Mouse (Mus musculus): ENCODE data around the gene Cnga1.

The Cnga1 gene

DNA sequence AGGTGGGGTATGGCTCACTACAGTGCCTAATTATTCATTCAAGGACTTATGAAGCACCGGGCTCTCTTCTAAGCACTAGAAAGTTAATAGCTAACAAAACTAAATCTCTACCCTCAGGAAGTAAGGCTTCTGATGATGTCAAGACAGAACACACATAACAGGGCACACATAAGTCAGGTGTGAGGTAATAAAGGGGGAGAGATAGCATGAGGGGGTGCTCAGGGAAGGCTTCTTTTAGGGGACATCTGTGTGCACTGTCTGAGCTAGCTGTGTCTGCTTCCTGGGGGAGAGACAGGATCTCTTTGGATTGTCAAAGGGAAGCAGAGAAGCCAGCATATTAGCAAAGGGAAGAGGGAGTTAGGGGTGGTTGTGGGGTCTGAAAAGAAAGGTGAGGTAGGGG is at the start of gene Cnga1:
TSS of gene Cnga1 (minus strand) at position 101 of the 400 bp plus-strand sequence.
- DNase-seq, result no peak

DNA sequence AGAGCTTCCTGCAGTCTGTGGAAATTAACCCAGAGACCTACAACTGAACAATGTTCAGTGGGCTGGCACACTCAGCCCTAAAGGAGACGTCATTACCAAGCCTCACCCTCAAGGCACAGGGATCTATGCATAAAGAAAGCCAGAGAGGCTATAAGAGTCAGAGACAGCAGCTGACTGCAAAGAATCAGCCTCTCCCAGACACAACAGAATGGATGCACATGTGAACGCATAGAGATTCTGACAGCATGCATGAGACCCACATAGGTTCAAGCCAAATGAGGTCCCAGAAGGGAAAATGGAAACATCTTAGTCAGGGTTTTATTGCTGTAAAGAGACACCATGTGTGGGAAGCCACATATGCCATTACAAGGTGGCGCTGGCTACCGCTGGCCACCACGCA is 46.4 kb upstream of the Cnga1 start:
- no peak for DNase-seq

GRCm38 (mm10) chr5:72689556-72689955 is 45.5 kb upstream of the Cnga1 start:
- no peak for DNase-seq

DNA sequence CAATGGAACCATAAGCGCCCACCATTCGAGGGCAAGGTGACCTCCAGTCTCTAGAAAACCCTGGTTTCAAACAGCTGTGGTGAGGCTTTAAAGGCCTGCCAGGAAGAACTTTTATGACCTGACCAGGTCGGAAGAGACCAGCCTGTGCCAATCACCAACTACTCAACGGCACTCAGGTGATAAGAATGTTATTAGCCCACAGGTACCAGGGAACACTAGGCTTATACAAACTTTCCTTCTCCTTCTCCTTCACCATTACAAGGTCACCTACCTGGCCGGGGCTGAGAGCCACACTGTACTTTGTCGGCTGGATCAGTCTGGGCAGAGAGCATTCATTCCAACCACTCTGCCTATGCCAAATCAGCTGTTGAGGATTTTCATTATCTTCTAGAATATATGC is 37.4 kb upstream of the Cnga1 start:
- peak; percentile 4 to 48 for DNase-seq

GRCm38 (mm10) chr5:72674994-72675542 is 31.0 kb upstream of the Cnga1 start:
- DNase-seq, result no peak

GRCm38 (mm10) chr5:72671017-72671699 is 27.1 kb upstream of the Cnga1 start:
- no peak for DNase-seq

- no peak for DNase-seq
Measured at GRCm38 (mm10) chr5:72668351-72668750, 24.3 kb upstream of the Cnga1 start.

DNA sequence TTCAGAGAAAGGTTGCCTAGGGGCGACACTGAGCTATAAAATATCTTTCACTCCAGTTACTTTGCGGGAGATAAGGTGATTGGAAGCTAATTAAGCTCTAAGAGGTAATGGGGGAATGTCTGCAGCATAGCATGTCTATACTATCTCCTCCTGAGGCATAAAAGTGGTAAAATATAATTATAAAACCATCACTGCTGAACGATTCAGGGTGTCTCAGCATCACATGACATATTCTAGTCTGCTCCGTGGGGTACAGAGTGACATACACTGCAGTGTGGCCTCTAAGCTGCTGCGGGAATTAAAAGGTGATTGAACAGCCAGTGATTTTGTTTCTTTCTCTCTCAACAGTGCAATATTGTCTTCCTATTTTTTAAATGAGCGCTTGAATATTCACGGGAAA is 22.4 kb upstream of the Cnga1 start:
- DNase-seq, result no peak

DNA sequence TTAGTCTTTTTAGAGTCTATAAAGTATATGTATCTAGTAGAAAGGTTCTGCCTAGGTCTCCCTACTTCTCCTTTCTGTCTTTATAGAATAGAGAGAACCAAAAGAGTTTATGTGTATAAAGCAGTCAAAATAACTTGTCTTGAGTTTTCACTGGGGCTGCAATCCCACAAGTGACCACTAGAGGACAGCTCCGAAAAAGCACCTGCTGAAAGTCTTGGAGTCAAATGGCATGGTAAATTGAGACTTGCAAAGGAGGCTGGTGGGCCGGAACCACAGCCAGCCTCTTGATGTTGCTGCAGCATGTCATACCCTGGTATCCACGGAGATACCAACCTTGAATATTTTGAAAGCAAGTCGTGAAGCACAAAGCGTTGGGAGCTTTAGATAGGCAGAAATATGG is 21.2 kb upstream of the Cnga1 start:
- DNase-seq, result peak; percentile 45 to 69

GRCm38 (mm10) chr5:72664854-72665253 is 20.8 kb upstream of the Cnga1 start:
- DNase-seq, result no peak

- no peak for DNase-seq
Measured at GRCm38 (mm10) chr5:72664126-72664525, 20.1 kb upstream of the Cnga1 start.

- no peak for DNase-seq
Measured at GRCm38 (mm10) chr5:72661051-72661781, 17.1 kb upstream of the Cnga1 start.

DNA sequence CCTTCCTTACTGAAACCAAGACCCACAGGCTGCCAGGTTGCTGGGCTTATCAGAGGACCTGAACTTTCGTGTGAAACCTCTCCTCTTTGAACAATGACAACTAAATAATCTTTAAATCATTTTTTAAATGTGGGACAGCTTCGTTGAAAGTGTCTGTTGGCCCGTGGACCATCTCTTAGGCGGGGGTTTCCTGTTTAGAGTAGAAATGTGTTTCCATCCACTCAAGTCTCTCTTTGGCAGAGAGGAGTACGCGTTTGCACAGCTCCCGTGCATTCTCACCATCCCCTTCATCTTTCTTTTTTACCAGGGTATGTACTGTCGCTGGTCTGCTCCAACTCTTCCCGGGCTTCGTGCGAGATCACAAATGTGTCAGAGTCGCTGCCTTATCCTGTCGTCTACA is 14.3 kb upstream of the Cnga1 start:
- DNase-seq, result no peak

- DNase-seq, result no peak
Measured at GRCm38 (mm10) chr5:72656270-72656791, 12.3 kb upstream of the Cnga1 start.

- no peak for DNase-seq
Measured at GRCm38 (mm10) chr5:72653068-72653674, 9.1 kb upstream of the Cnga1 start.

DNA sequence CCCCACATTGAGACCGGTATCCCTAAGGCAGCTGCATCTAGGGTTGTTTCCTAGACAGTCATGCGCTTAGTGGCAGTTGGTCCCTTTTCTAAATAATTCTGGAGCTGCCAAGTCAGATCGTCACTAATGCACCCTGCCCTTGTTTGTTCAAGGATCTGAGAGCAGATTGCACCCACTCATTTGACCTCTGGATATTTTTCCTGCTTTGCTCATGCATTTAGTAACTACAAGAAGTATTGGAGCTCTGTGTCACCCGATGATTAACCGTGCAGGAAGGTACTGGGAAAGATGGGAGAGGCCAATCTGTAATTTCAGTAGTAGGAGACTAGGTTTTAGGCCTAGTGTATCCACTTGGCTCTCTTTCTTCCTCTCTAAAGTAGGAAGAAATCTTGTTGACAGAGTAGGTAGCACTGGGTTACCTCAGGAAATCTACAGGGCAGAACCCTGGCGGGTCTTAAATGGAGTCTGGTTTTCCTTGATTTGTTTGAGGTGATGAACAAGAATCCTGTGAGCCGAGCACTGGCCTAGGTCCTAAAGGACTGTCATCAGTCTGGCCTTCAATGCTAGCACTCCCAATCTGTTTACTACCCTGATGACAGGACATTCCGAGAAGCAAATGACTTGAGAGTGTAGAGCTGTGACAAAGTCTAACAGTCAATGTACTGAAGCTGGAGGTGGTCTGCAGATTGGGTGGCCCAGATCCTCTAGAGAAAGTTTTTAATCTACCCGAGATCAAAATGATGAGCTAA is 5.1 kb upstream of the Cnga1 start:
- no peak for DNase-seq

GRCm38 (mm10) chr5:72647958-72648595 is 4.0 kb upstream of the Cnga1 start:
- DNase-seq, result no peak

DNA sequence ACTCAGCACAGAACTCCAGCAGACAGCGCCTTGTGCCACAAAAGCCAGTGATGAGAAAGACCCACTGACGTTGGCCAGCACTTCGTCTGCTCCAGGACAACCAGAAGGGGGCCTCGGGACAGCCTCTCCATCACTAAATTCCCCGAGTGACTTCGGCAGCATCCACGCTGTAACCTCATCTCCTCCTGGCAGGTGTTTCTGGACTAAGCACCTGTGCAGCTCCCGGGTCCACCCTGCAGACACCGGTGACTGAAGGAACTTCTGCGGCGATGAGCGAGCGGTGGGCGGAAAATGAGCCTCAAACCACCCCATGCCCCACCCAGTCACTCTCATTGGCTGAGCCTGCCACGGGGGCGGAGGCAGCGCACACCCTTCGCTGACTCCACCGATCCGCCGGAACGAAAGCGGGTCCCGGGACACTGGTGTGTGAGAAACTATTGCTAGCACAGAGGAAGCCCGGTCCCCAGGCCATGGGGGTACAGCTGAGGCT is 3.4 kb upstream of the Cnga1 start, which contains the start of gene Nipal1:
TSS of gene Nipal1 (plus strand) at position 378 of the 490 bp plus-strand sequence.
- peak; percentile 56 to 80 for DNase-seq

DNA sequence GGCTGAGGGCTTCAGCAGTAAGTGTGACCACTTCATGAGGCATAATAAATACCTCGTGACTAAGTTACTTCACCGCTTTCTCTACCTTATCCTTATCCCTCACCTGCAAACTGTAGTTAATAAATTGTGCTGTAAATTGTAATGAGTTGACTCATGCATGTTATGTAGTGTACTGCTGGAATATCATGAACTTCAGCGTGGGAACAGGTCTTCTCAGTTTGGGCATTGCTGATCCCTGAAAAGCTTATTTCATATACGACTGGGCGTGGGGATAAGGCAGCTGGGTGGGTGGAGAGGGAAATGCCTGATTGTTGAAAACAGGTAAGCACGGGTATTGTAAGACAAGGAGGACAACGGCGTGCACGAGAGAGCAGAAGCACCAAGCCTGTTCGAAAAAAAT is 2.9 kb upstream of the Cnga1 start:
- no peak for DNase-seq

GRCm38 (mm10) chr5:72646131-72646530 is 2.1 kb upstream of the Cnga1 start:
- peak in 1 of 2 experiments; percentile 2 for DNase-seq

DNA sequence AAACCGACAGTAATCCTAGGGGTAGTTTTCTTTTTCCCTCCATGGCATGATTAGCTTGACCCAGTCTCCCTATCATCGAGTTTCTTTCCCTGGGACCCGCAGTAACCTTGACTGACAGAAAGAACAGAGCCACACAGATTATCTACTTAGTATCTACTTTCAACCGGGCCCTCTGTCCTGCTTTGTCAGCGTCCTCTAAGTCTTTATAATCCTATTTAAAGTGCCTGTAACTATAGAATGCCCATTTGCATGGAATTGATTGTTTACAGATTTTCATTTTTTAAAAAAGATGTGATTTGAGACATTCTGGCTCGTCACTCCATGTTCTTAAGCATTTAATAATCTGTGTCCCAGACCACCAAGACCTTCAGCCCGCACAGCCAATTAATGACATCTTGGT is 420 bp downstream of the Cnga1 start:
- no peak for DNase-seq

- no peak for DNase-seq
Measured at GRCm38 (mm10) chr5:72640072-72640471, 4.0 kb downstream of the Cnga1 start.

All from kidney, postnatal 25 days (tissue).